Mouse (Mus musculus): ENCODE results near the gene St8sia1. TPM values are rescaled to one million over a fixed set of nuclear protein-coding genes. Genes with fewer than 3 reads are reported as not detected.

Gene St8sia1
- polyA plus RNA-seq, 1 experiment = not detected

DNA sequence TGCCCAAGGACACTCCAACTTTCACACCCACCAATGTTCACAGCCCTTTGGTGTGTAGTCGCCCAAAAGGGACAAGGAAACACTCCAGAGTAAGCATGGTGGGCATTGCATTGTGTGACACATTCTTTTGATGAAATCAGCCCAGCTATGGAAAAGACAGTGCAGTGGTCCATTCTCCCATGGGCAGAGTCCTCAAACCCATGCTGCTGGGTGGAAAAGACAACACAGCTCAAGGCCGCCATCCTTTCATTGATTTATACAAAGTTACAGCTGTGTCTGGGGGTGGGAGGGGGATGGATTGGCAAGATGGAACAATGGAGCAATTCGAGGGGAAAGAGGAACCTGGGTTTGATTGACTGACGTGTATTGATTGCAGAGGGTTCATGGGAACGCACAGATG lies 151.3 kb downstream of the St8sia1 start:
- Histone ChIP-seq H3K27ac (ENCODE audit: insufficient read depth, low read depth, low read length) (no peak overlapping the region), H3K4me1 (ENCODE audit: control insufficient read depth, insufficient read depth, low read length) (no peaks in the 10 kb centered on the region), H3K4me3 (ENCODE audit: insufficient read depth, low read depth, low read length) (no peak overlapping the region)
- TF ChIP-seq CTCF (IDR thresholded peaks at IDR 0.05; ENCODE audit: insufficient read depth, low read depth, low read length) (no peak), POLR2A (IDR thresholded peaks at IDR 0.05; ENCODE audit: insufficient read depth, low read depth, low read length) (no peak)
- 83% methylated on average over 5 of the region's 5 CpGs for whole genome bisulfite sequencing

DNA sequence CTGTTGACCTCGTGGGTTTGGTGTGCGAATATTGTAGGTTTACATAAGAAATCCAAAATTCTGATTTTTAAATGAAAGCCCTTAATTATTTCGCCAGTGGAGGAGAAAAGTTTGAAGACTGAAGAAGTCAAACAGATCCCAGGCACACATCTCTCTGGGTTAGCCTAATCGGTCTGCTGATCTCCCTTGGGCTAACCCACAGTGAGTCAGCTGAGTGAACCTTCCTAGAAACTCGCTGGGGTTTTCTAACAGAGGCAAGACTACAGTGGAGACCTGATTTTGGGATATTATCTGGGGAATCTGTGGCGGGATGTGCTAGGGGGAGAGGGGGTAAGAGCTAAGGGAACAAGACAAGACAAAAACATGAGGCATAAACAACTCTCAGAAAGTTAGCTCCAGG lies 154.0 kb downstream of the St8sia1 start:
- no peak for TF ChIP-seq CTCF (IDR thresholded peaks at IDR 0.05; ENCODE audit: insufficient read depth, low read depth, low read length)
- no peak for TF ChIP-seq POLR2A (IDR thresholded peaks at IDR 0.05; ENCODE audit: insufficient read depth, low read depth, low read length)
- WGBS = 87% methylated on average over 6 of the region's 6 CpGs
- H3K27ac ChIP-seq (ENCODE audit: insufficient read depth, low read depth, low read length) = no peak overlapping the region
- no peaks in the 10 kb centered on the region for H3K4me1 ChIP-seq (ENCODE audit: control insufficient read depth, insufficient read depth, low read length)
- H3K4me3 ChIP-seq (ENCODE audit: insufficient read depth, low read depth, low read length) = no peak overlapping the region

DNA sequence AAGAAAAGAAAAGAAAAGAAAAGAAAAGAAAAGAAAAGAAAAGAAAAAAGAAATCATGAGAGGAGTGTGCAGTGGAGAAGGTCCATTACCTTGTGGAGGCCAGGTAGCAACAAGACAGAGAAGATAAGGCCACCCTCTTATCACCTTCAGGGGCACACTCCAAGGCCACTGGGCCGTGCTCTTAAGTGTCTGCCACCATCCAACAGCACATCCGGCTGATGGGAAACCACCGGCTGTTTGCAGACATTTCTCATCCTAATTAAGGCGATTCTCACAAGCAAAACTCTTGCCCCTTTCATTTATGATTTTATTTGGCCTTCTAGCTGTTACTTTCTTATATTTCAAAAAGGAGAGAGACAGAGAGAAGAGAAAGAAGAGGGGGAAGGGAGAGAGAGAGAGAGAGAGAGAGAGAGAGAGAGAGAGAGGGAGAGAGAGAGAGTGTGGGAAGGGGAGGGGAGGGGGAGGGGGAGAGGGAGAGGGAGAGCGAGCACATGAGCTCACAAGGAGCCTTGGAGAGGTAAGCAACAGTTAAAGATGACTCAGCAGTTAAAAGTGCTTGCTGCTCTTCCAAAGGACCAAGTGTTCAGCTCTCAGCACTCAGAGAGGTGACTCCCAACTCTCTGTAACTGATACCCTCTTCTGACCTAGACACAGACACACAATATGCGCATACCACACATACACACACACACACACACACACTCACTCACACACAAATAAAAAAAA lies 154.7 kb downstream of the St8sia1 start:
- no peaks in the 10 kb centered on the region for H3K4me1 ChIP-seq (ENCODE audit: control insufficient read depth, insufficient read depth, low read length)
- TF ChIP-seq CTCF (IDR thresholded peaks at IDR 0.05; ENCODE audit: insufficient read depth, low read depth, low read length) (no peak), POLR2A (IDR thresholded peaks at IDR 0.05; ENCODE audit: insufficient read depth, low read depth, low read length) (no peak)
- H3K4me3 ChIP-seq (ENCODE audit: insufficient read depth, low read depth, low read length) = no peak overlapping the region
- H3K27ac ChIP-seq (ENCODE audit: insufficient read depth, low read depth, low read length) = no peak overlapping the region
- 63% methylated on average over 6 of the region's 6 CpGs for WGBS

DNA sequence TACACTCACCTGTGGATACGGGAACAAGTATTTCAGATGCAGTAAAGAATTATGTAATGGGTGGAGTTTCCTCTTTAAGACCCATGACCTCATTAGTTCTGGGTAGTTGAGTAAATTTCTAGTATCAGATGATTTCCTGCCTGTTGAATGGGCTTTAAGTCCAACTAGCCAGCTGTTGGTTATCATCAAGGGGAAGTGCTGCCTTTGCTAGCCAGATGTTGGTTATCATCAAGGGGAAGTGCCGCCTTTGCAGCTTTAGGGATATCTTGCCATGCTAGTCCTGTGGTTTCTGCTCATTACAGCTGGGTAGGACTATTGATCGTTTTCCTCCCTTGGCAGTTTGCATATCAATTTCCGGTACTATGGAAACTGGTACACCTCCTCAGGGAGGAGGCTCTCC lies 157.9 kb downstream of the St8sia1 start:
- WGBS = 87% methylated on average over 4 of the region's 4 CpGs
- TF ChIP-seq CTCF (IDR thresholded peaks at IDR 0.05; ENCODE audit: insufficient read depth, low read depth, low read length) (no peak), POLR2A (IDR thresholded peaks at IDR 0.05; ENCODE audit: insufficient read depth, low read depth, low read length) (no peak)
- Histone ChIP-seq H3K4me1 (ENCODE audit: control insufficient read depth, insufficient read depth, low read length) (no peaks in the 10 kb centered on the region), H3K27ac (ENCODE audit: insufficient read depth, low read depth, low read length) (no peak overlapping the region), H3K4me3 (ENCODE audit: insufficient read depth, low read depth, low read length) (no peak overlapping the region)

DNA sequence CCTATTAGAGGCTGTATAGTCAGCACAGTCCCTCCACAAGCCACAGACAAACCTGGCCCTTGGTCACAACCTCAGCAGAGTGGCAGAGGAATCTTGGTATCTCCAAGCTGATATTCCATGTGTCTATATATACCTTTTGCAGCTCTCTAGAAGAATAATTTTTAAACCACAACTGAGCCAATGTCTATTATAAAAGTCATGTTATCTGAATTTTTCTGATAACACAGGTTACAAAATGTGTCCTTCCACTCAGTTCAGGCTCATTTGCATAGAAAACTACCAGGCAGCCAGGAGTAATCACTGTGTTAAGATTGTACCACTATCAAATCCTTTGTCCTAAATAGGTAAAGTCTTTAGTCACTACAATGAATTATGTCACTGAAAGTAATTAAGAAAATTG lies 159.8 kb downstream of the St8sia1 start, which contains the start of gene Sult6b2:
Sult6b2 (minus strand) TSS at position 101 of the 400 bp plus-strand sequence.
- no peak for TF ChIP-seq CTCF (IDR thresholded peaks at IDR 0.05; ENCODE audit: insufficient read depth, low read depth, low read length)
- TF ChIP-seq POLR2A (IDR thresholded peaks at IDR 0.05; ENCODE audit: insufficient read depth, low read depth, low read length) = no peak
- H3K4me3 ChIP-seq (ENCODE audit: insufficient read depth, low read depth, low read length) = no peak within 1 kb of the TSS
- H3K27ac ChIP-seq (ENCODE audit: insufficient read depth, low read depth, low read length) = no peak within 1 kb of the TSS
- no peaks in the 10 kb centered on the region for H3K4me1 ChIP-seq (ENCODE audit: control insufficient read depth, insufficient read depth, low read length)

DNA sequence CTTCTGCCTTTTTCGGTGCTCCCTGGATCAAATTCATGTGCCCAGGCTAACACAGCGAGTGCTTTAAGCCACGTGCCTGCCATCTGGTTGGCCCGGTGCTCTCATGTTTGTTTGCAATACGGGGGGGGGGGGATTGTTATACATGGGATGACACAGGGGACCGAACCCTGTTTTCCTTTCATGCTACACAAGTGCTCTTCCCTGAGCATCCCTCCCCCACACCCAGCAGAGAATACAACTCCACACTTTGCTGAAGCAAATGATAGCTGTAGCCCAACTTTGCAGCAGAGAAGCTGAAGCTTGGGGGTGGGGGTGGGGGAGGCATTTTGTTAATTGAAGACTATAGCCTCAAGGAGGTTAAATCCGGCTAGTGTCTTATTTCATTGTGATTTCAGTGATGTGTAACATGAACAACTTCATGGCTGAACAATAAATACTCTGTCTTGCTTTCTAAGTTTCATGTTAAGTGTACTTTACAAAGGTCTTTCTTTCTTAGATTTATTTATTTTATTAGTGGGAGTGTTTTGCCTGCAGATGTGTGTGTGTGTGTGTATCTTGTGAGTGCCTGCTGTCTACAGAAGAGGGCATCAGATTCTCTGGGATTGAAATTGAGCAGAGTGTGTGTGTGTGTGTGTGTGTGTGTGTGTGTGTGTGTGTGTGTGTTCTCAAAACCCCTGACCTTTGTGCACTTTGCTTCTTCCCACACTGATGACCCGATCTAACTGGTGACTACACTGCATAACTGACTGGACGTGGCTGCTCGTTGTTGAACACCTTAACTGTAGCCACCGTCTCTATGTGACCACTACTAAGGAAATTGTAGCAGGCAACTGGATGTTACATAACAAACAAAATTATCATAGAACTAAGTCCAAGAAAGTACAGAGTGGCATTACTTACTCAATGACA lies 161.4 kb downstream of the St8sia1 start:
- Histone ChIP-seq H3K27ac (ENCODE audit: insufficient read depth, low read depth, low read length) (no peak overlapping the region), H3K4me3 (ENCODE audit: insufficient read depth, low read depth, low read length) (no peak overlapping the region), H3K4me1 (ENCODE audit: control insufficient read depth, insufficient read depth, low read length) (no peaks in the 10 kb centered on the region)
- no peak for TF ChIP-seq CTCF (IDR thresholded peaks at IDR 0.05; ENCODE audit: insufficient read depth, low read depth, low read length)
- TF ChIP-seq POLR2A (IDR thresholded peaks at IDR 0.05; ENCODE audit: insufficient read depth, low read depth, low read length) = no peak
- 69% methylated on average over 11 of the region's 11 CpGs for WGBS

DNA sequence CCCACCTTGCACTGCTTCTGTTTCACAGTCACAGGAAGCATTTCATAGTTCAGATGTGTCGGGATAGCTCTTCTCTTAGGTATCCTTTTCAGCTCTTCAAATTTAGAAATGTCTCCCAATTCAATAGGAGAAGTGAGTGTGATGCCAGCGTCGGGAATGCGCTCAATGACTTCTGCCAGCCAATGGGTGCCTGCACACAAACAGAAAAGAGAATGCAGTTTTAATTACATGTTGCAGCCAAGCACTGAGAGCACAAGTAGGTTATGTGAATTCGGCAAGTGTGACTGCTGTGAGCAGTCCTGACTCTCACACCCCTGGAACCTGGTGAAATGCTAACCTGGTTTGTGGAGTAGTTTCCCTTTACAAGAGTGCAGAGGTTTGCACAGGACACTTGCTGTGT lies 162.6 kb downstream of the St8sia1 start:
- TF ChIP-seq CTCF (IDR thresholded peaks at IDR 0.05; ENCODE audit: insufficient read depth, low read depth, low read length) = no peak
- TF ChIP-seq POLR2A (IDR thresholded peaks at IDR 0.05; ENCODE audit: insufficient read depth, low read depth, low read length) = no peak
- H3K4me1 ChIP-seq (ENCODE audit: control insufficient read depth, insufficient read depth, low read length) = no peaks in the 10 kb centered on the region
- WGBS = 27% methylated on average over 5 of the region's 5 CpGs
- no peak overlapping the region for H3K4me3 ChIP-seq (ENCODE audit: insufficient read depth, low read depth, low read length)
- H3K27ac ChIP-seq (ENCODE audit: insufficient read depth, low read depth, low read length) = no peak overlapping the region

DNA sequence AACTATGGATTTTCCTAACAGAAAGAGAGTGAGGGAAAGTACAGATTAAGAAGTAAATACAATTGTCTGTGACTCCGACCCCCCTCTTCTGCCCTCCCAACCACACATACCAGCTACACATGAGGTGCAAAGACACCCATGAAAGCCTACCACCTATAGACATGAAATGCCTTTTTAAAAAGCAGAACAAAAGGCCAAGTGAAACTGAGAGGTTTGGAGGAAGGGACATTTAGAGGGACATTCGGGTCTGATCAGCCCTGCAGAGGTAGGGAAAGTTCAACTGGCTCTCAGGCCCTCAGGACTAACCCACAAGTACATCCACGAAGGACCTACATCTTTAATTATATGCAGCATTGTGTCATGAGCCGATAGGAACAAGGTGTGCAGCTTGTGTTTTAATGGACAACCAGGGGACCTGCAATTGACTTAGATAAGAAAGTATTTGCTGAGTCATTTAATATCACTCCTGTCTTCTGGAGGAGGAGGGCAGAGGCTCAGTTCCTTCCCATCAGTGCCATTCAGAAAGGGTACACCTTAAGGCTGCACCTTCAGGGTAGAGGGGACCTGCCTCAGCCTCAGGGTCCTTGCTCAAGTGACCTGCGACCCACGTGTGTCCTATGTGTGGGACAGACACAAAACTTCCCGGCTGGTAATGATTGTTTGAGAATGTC lies 164.4 kb downstream of the St8sia1 start:
- WGBS = 82% methylated on average over 7 of the region's 7 CpGs

DNA sequence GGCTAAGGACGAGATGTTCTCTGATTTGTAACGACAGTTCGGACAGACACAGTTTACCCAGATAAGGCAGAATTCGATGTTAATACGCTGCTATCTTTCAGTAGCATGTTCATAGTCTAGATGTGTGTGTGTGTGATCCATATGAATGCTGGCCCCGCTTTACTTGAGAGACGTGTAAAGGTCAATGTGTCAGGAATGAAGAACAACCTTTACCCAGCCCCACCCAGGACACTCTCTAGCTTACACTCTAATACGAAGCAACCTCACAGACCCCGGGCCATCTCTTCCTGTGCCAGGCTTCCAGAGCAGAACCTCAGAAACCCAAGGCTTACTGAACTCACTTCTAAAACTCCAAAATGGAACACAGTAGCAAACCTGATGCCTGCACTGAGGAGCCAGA lies 165.4 kb downstream of the St8sia1 start:
- H3K4me1 ChIP-seq (ENCODE audit: control insufficient read depth, insufficient read depth, low read length) = no peaks in the 10 kb centered on the region
- no peak overlapping the region for H3K4me3 ChIP-seq (ENCODE audit: insufficient read depth, low read depth, low read length)
- TF ChIP-seq CTCF (IDR thresholded peaks at IDR 0.05; ENCODE audit: insufficient read depth, low read depth, low read length) = no peak
- no peak for TF ChIP-seq POLR2A (IDR thresholded peaks at IDR 0.05; ENCODE audit: insufficient read depth, low read depth, low read length)
- WGBS = 93% methylated on average over 9 of the region's 9 CpGs
- H3K27ac ChIP-seq (ENCODE audit: insufficient read depth, low read depth, low read length) = no peak overlapping the region

More for the DNA sequence above, 164.4 kb downstream of the St8sia1 start:
- Histone ChIP-seq H3K4me3 (ENCODE audit: insufficient read depth, low read depth, low read length) (no peak overlapping the region), H3K4me1 (ENCODE audit: control insufficient read depth, insufficient read depth, low read length) (no peaks in the 10 kb centered on the region), H3K27ac (ENCODE audit: insufficient read depth, low read depth, low read length) (no peak overlapping the region)
- TF ChIP-seq CTCF (IDR thresholded peaks at IDR 0.05; ENCODE audit: insufficient read depth, low read depth, low read length) = no peak

Measured in olfactory bulb, adult 2 months (tissue).